Mouse (Mus musculus) heart, postnatal 25 days (tissue): Measurements from ENCODE around the gene Clip3. TPM values are rescaled to one million over a fixed set of nuclear protein-coding genes. Genes with fewer than 3 reads are reported as not detected.

Source experiments
- DNase-seq: peaks from one replicate; pipeline ENCODE4 v3.0.0; 2022; ENCODE audit warnings: low spot score
- intact Hi-C: fragments of 180-260 bp; cut with DNase I; formaldehyde crosslinking; loops from one replicate; pipeline ENCODE4 v1.15.1; 2025
- total RNA-seq, 2 experiments: library from RNA; stranded (reverse); gene quantifications; 2 replicates each; pipeline ENCODE4 v1.2.3; 2021

Clip3 gene
- total RNA-seq, 2 experiments from 2014 or later, result 7.0 to 7.7 TPM

DNA sequence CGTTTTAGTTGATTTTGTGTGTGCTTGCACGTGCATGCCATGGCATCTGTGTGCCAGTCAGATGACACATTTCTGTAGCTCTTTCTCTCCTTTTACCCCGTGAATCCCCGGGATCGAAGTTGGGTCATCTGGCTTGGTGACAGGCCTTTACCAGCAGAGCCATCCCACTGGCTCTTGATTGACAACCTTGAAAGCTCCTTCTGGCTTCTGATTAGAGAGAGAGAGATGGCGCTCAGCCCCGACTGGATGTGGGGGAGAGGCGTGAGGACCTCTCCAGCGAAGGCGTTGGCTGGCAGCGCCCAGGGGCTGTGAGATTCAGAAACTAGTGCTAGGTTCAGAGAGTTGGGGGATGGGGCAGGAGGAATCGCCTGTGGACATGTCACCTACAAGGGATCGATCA lies 2.3 kb downstream of the Clip3 start:
- intact Hi-C loops, result no loop called here
- no peak for DNase-seq

DNA sequence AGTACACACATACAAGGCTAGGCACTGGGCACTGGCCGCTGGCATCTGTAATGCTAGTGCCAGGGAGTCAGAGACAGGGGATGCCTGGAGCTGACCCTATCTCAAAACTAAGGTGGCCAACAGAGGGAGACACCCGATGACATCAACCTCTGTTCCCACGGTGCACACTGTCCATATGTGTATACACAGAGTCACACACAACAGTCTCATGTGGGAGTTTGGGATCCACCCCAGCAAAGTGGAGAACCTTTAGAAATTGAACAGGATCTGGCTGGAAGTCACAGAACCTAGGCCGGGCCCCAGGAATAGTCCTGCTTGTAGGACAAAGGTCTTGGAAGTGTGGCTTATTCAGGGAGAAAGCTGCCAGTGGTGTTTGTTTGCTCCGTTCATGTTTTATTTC lies 2.8 kb downstream of the Clip3 start:
- intact Hi-C loops, result no loop called here
- no peak for DNase-seq

DNA sequence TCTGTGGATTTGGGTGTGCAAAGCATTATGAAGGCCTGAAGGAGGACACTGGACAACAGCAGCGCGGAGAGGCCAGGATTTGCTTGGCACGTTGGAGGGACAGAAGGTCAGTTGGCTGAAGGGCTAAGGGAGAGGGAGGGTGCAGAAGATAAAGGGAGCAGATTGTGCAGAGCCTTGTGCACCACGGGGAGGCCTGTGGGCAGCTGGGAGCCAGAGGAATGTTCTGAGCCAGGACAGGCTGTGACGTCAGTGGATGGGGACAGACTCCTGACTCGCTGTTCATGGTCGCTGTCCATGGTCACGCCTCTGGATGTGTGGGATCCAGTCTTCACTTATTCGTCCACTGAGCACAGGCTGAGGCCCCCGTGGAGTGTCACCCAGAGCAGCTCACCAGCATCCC lies 3.6 kb downstream of the Clip3 start:
- peak; percentile 62 for DNase-seq
- intact Hi-C loops, result no loop called here

DNA sequence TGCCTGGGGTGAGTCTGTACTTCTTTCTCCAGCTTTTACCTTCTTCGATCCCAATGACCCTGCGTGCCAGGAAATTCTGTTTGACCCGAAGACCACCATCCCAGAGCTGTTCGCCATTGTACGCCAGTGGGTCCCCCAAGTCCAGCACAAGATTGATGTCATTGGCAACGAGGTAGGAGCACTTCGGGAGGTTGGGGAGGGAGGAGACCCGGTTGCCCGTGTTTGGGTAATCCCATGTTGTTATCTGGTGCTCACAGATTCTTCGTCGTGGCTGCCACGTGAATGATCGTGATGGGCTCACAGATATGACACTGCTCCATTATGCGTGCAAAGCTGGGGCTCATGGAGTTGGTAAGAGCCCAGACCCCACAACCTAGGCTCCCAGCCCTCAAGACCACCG lies 5.3 kb downstream of the Clip3 start:
- intact Hi-C loops, result no loop called here
- no peak for DNase-seq

DNA sequence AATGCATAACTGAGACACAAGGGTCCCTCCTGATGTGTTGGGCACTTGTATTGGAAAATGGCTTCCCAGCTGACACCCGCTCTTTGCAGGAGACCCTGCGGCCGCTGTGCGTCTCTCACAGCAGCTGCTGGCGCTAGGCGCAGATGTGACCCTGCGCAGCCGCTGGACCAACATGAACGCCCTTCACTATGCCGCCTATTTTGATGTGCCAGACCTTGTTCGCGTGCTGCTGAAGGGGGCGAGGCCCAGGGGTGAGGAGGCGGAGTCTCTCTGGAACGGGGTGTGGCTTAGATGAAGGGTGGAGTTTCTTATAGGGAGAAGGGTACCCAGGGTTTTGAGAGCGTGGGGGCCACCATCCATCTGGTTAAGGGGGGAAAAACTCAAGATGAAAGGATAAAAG lies 5.7 kb downstream of the Clip3 start:
- intact Hi-C loops, result no loop called here
- DNase-seq, result no peak

DNA sequence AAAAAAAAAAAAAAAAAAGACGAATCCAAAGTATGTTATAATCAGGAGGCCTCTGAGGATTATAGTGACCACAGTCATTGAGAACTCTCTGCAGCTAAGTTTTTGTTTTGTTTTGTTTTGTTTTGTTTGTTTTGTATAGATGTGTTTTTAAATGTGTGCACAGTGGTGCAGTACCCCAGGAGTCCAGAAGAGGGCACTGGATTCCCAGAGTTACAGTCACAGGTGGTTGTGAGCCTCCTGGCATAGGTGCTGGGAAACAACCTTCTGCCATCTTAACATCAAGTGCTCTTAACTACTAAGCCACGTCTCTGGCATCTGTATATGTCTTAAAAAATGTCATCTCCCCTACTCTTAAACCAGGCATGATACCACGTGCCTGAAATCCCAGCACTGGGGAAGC lies 9.4 kb downstream of the Clip3 start:
- intact Hi-C loops, result no loop called here

DNA sequence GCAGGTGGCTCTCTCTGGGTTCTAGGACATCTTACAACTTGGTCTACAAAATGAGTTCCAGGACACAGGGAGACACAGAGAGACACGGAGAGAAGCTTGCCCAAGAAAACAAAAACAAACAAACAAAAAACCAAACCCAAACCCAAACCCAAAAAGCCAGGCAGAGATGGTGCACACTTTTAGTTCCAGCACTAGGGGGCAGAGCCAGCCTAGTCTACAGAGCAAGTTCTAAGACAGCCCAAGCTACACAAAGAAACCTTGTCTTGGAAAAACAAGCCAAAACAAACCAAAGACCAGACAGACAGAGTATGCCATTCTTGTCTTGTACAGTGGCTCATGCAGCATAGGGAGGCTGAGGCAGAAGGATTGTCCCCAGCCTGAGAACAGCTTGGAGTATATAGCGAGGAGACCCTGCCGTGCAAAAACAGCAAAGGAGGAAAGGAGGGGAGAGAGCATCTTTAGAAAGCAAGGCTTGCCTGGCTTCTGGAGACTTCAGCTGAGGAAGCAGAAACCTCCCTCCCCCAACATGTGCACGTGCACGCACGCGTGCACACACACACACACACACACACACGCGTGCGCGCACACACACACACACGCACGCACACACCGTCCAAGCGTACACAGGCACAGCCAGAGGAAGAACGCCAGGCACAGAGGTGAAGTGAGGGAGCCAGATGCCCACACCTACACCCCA lies 14.7 kb downstream of the Clip3 start:
- DNase-seq, result no peak
- intact Hi-C loops, result no loop called here

More for the DNA sequence above, 9.4 kb downstream of the Clip3 start:
- no peak for DNase-seq

DNA sequence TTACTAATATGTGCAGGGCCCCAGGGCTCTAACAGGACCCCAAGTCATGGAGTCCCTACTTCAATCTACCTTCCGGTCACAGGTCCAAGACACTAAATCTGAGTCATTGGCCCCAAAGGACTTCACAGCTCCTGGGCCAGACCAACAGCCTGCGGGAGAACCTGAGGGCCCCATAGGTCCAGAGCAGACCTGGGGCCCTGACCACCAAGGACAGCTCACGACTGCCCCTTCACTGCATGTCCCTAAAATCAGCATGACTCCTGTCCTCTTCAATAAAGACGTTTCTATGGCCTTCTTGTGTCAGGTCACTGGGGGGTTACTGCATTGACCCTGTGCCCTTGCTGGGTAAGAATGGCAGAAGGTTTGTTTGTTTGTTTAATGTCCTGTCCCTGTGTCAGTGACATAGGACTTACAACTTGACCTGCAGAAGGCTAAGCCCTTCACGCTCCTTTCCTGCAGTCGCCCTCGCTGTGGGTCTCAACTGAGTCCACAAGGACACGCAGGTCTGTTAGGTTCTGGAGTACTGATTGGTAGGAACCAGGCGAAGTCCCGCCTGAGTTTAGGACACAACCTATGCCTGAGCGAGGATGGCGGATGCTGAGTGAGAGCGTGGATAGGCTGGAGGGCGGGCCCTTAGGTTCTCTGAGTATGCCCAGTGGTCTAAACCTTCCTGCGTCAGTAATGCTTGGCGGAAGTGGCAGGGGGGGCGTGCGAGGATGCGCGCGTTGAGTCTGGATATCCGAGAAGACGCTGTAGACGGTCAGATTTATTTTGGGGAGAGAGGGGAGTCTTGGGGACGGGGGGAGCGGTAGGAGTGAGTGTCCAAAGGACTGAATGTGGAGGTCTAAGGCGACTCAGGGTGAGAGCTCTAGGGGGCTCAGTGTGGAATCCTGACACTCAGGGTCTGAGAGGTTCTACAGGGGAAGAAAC lies 16.8 kb downstream of the Clip3 start, which contains the start of gene Alkbh6:
Gene Alkbh6, plus strand, starts transcription at position 642 of the 930 bp plus-strand sequence.
- peak; percentile 93 for DNase-seq
- intact Hi-C loops, result no loop called here

DNA sequence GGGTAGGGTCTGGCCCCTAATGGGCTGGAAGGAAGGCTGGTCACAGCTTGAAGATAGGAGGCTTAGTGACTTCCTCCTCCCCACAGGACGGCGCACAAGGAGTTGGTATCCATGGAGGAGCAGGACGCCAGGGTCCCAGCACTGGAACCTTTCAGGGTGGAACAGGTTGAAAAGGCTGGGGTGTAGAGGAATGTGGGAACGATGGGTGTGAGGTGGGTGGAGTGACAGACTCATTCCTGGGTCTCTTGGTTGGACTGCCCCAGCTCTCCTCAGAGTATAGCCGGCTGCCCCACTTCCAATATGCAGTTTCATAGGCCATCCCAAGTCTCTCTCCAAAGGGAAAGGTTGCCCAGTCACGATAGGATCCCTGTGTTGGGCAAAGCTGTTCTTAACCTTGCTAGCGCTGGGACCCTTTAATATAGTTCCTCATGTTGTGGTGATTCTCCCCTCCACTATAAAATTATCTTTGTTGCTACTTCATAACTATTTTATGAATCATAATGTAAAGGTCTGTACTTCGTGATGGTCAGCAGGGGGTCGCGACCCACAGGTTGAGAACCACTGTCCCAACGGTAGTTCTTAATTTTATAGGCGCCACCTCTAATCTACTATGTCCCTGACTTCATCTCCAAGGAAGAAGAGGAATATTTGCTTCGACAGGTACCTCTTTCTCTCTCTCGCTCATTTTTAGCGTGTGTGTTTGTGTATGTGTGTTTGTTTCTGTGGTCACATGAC lies 18.0 kb downstream of the Clip3 start:
- intact Hi-C loops, result no loop called here
- DNase-seq, result no peak

DNA sequence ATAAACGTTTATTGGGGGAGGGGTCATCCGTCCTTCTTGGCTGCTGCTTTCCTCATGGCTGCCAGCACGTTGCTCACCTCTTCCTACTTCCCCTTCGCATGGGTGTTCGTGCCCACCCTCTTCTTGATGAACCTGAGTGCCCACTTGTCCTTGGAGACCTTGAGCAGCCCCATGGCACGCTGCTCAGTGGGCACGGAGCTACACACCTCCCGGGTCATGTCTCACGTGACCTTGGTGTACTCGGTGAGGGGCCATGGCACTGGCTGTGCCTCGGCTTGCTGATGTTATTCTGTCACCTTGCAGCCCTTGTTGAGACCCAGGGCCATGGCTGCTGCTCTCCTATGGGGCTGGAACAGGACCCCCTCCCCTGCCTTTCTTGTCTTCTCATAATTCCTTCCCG lies 18.6 kb downstream of the Clip3 start:
- DNase-seq, result no peak
- intact Hi-C loops, result no loop called here

DNA sequence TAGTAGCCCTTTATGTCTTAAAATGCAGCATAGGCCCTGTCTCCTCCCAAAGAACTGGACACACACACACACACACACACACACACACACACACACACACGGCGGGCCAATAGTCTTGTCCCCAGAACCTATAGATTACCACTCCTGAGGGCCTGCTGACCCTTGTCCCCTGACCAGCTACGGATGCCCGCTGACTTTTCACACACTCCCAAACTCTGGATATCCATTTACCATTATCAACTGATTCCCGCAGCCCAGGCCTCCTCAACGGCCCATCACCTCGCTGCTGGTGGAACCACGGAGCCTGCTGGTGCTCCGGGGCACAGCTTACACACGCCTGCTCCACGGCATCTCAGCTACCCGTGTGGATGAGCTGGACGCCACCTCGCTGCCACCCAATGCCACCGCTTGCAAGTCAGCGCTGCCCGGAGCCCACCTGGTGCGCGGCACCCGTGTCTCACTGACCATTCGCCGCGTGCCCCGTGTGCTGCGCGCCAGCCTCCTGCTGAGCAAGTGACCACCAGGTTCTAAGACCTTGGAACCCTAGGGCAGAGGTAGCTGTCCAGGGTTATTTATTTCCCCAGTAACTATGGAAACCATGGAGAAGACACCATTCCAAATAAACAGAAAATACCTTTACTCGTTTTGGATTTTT lies 22.3 kb downstream of the Clip3 start:
- DNase-seq, result no peak
- intact Hi-C loops, result no loop called here

DNA sequence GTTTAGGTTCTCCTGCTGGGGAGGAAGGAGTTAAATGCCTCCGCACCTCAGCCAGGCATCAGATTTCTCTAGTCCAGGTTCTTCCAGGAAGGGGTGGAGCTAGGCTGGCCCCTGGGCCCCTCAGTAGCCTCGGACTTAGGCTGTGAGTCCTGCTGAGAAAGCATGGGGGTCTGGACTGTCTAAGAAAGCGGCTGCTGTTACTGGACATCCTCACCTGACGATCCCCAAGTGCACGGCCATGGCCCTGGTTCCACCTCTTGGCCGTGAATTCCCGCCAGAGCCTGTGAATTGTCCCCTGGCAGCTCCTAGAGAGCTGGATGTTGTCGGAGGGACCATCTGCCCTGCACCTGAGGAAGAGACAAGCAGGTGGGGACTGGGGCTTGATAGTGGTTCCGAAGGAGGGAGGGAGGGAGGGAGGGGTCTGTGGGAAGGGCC lies 23.2 kb downstream of the Clip3 start, which contains the start of gene Syne4:
Gene Syne4, plus strand, starts transcription at position 87 of the 435 bp plus-strand sequence.
- intact Hi-C loops, result no loop called here
- DNase-seq, result no peak

DNA sequence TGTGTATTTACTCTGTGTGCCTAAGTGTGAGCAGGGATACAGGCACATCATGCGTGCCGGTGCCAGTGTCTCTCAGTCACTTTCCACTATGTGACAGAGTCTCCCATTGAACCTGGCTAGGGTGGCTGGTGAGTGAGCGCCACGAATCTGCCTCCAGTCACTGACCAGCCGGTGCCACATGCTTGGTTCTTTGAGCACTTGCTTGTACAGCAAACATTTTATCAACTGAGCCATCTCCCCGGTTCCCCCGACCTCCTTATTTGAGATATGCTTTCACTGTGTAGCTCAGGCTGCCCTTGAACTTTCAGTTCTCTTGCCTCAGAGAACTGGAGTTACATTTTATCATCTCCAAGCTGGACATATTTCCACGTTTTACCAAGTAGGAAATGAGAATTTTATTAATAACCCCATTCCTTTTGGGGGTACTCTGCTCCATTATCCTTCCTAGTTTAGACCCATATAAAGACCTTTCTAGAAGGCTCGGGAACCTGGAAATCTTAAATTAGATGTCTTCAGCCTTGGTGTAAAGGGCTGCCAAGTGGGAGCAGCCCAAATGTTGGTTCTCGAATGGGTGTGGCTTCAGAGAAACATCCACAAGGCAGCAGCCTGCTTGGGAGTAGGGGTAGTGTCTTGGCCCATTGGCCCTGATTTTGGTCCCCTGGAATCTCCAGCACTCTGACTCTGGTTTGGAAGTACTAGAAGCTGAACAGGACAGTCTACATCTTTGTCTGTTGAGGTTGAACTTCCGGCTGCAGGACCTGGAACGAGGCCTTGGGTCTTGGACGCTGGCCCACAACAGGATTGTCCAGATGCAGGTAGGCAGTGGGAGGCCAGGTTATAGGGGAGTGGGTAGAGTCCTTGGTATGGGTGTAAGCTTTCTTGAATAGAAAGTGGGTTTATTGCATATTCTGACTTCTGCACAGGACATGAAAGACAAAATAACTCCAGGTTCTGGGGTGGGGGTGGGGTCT lies 24.3 kb downstream of the Clip3 start:
- intact Hi-C loops, result no loop called here
- no peak for DNase-seq

DNA sequence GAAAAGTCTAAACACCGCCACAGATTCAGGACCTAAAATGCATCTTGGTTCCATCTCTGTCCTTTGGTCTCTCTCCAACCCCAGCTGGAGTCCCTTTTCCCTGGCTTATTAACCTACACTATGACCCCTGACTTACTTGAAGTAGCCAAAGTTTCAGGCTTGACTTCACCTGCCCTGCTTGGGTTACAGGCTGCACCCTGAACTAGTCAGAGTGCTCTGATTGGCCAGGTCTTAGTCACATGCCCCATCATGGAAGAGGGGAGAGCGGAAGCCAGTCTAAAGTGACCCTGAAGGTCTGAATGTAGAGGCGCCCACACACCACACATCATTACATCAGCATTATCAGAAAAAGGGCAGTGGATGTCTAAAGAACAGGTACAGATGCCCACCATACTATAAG lies 26.6 kb downstream of the Clip3 start:
- no peak for DNase-seq
- intact Hi-C loops, result no loop called here

DNA sequence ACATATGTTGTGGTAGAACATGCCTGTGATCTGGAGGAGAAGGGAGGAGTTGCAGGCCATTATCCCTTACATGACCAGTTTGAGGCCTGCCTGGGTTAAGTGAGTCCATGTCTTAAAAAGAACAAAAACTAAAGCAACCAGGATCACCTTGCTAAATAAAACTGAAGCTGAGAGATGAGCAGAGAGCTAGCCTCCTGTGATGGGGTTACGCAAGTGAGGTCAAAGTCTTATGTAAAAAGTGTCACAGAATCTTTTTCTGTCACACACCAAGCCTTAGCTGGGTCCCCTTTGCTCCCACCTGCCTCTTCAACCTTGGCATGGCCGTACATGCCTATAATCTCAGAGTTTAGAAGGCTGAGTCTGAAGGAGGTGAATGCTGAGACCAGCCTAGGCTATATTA lies 29.4 kb downstream of the Clip3 start:
- intact Hi-C loops, result no loop called here
- no peak for DNase-seq

DNA sequence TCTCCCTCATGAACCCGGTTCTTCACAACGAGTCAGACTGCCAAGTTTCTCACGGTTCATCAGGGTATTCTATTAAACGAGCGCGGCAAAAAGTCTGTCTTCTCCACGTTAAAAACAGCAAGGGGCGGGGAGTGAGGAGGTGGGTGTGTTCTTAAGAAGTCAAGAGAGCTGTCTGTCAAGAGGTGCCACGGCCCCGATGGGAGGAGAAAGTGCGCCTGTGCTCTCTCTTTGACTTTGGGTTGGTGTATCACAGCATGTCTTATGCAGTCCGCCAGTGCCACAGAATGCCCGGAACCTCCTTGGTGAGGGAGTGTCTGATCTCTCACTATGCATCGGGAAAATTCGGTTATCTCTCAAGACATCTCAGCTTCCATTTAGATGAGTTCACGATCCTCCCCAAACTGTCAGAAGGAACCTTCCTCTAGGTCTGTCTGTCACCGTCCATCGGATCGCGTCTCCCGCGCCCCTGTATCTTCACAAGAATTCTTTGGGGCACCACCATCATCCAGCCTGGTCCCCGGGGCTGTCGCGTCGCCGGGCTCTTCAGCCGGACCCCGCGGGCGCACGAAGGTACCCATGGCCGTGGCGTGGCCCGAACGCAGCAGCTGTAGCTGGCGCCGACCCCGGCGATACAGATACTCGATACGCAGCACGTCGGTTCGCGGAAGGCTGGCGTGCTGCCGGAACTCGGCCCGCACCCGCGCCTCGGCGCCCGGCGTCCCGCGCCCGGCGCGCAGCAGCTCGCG lies 30.2 kb downstream of the Clip3 start, which contains the start of gene E130208F15Rik:
Gene E130208F15Rik, plus strand, starts transcription at position 202 of the 746 bp plus-strand sequence.
- intact Hi-C loops, result no loop called here
- peak; percentile 51 for DNase-seq

DNA sequence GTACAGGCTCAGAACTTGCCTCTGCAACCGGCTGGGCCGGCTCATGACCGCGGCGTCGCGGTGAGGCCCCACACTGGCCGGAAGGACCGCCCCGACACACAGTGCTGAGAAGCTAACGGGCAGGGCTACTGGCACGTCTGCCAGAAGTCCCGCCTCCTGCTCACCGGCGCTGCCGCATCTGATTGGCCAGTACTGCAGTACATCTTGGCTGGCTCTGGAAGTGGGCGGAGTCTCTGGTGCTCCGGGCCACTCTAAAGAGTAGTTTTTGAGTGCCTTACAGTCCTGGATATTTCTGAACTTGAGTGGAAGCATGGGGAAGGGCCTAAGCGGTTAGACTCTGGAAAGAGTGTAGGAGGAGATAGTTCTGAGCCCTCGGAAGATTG lies 30.7 kb downstream of the Clip3 start:
- peak; percentile 96 for DNase-seq
- intact Hi-C loops, result no loop called here

DNA sequence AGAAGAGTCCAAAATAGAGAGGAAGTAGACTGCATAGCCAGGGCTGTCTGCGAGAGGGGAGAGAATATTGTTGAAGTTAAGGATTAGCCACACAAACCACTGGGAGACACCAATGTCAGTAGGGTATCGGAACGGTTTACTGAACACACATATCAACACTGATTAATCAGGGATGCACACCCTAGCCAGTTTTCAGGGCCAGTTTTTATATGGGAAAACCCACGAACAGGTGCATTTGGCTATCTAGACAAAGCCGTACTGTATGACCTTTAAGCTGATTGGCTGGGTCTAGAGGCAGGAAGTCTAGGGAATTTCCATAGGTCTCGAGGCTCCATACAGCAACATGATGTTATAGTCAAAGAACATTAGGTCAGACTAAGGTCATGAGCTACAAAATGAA lies 31.3 kb downstream of the Clip3 start:
- DNase-seq, result no peak
- intact Hi-C loops, result no loop called here
